Mouse (Mus musculus): ENCODE measurements around the gene Snx20. TPM values are rescaled to one million over a fixed set of nuclear protein-coding genes. Genes with fewer than 3 reads are reported as not detected.

Snx20 gene
- polyA plus RNA-seq, 1 experiment from 2014 or later, result 1.2 TPM

DNA sequence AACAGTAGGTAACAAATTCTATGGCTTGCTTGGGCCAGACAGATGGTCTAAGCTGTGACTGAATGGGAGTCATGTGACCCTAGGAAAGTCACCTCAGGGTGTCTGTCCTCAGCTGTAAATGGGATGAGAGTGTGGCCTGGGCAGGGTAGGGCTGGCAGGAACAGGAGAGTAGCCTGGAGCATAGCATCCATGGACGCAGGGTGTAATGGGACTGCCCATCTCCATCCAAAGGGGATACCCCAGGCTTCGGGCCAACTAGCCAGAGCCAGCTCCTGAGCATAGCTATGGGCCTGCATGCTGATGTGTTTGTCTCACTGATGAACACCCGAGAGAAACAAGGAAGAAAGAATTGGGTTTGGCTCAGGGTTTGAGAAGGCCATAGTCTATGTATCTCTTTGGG lies 11.7 kb downstream of the Snx20 start:
- no peak overlapping the region for H3K4me3 ChIP-seq
- H3K9ac ChIP-seq, result no peak overlapping the region
- ATAC-seq (ENCODE audit: insufficient number of reproducible peaks, low FRiP score), result no peak
- no peak overlapping the region for H3K27ac ChIP-seq (ENCODE audit: poor library complexity, severe bottlenecking)
- 71% methylated on average over 3 of the region's 3 CpGs for WGBS
- H3K9me3 ChIP-seq (replicated peaks), result no peaks in the 10 kb centered on the region
- H3K4me2 ChIP-seq, result no peak overlapping the region
- peaks cover 73% of the 10 kb centered on the region for H3K27me3 ChIP-seq (replicated peaks)
- peaks cover 6% of the 10 kb centered on the region; the same call in 1 of the 2 replicates for H3K4me1 ChIP-seq (replicated peaks)
- no peaks in the 10 kb centered on the region for H3K36me3 ChIP-seq

GRCm38 (mm10) chr8:88623351-88623750 lies 12.6 kb downstream of the Snx20 start:
- H3K9me3 ChIP-seq (replicated peaks), result no peaks in the 10 kb centered on the region
- H3K27me3 ChIP-seq (replicated peaks), result peaks cover 64% of the 10 kb centered on the region
- H3K4me3 ChIP-seq, result no peak overlapping the region
- H3K27ac ChIP-seq (ENCODE audit: poor library complexity, severe bottlenecking), result no peak overlapping the region
- H3K36me3 ChIP-seq, result no peaks in the 10 kb centered on the region
- peaks cover 6% of the 10 kb centered on the region; the same call in 1 of the 2 replicates for H3K4me1 ChIP-seq (replicated peaks)
- H3K4me2 ChIP-seq, result no peak overlapping the region
- no peak for ATAC-seq (ENCODE audit: insufficient number of reproducible peaks, low FRiP score)
- no peak overlapping the region for H3K9ac ChIP-seq
- 79% methylated on average over 3 of the region's 3 CpGs for WGBS

GRCm38 (mm10) chr8:88621408-88621807 lies 14.5 kb downstream of the Snx20 start:
- H3K4me1 ChIP-seq (replicated peaks), result no peaks in the 10 kb centered on the region
- peaks cover 64% of the 10 kb centered on the region for H3K27me3 ChIP-seq (replicated peaks)
- H3K27ac ChIP-seq (ENCODE audit: poor library complexity, severe bottlenecking), result no peak overlapping the region
- 1% methylated on average over 8 of the region's 8 CpGs for WGBS
- no peak overlapping the region for H3K4me2 ChIP-seq
- ATAC-seq (ENCODE audit: insufficient number of reproducible peaks, low FRiP score), result no peak
- H3K4me3 ChIP-seq, result no peak overlapping the region
- H3K9me3 ChIP-seq (replicated peaks), result no peaks in the 10 kb centered on the region
- no peaks in the 10 kb centered on the region for H3K36me3 ChIP-seq
- no peak overlapping the region for H3K9ac ChIP-seq

- WGBS, result 54% methylated on average over 5 of the region's 5 CpGs
- Histone ChIP-seq H3K9me3 (replicated peaks) (no peaks in the 10 kb centered on the region), H3K4me2 (no peak overlapping the region), H3K4me1 (replicated peaks) (no peaks in the 10 kb centered on the region), H3K4me3 (no peak overlapping the region), H3K9ac (no peak overlapping the region), H3K36me3 (no peaks in the 10 kb centered on the region), H3K27me3 (replicated peaks) (peaks cover 61% of the 10 kb centered on the region), H3K27ac (ENCODE audit: poor library complexity, severe bottlenecking) (no peak overlapping the region)
- no peak for ATAC-seq (ENCODE audit: insufficient number of reproducible peaks, low FRiP score)
Measured at GRCm38 (mm10) chr8:88620931-88621330, 15.0 kb downstream of the Snx20 start.

GRCm38 (mm10) chr8:88619513-88619912 lies 16.4 kb downstream of the Snx20 start:
- 64% methylated on average over 3 of the region's 3 CpGs for WGBS
- Histone ChIP-seq H3K4me1 (replicated peaks) (no peaks in the 10 kb centered on the region), H3K36me3 (no peaks in the 10 kb centered on the region), H3K27me3 (replicated peaks) (peaks cover 58% of the 10 kb centered on the region), H3K9ac (no peak overlapping the region), H3K9me3 (replicated peaks) (no peaks in the 10 kb centered on the region), H3K4me3 (no peak overlapping the region), H3K4me2 (no peak overlapping the region), H3K27ac (ENCODE audit: poor library complexity, severe bottlenecking) (no peak overlapping the region)
- ATAC-seq (ENCODE audit: insufficient number of reproducible peaks, low FRiP score), result no peak

DNA sequence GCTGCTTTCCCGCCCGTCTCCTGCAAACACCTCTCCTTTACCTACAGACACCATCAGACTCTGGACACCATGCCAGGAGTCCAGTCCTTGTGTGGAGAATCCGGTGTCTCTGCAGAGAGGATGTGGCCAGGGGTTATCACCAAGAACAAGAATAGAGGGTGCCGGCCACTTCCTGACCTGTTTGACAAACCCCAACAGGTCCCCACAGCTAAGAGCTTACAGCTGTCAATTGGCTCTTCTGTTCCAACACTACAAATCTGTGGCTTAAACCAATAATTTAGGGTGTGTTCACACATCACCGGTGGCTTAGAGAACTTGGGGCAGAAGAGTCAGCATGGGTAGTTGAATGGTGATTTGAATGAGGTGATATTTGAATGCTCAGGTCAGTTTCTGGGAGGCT lies 17.3 kb downstream of the Snx20 start:
- Histone ChIP-seq H3K9ac (no peak overlapping the region), H3K36me3 (no peaks in the 10 kb centered on the region), H3K4me2 (no peak overlapping the region), H3K27me3 (replicated peaks) (peaks cover 53% of the 10 kb centered on the region), H3K4me3 (no peak overlapping the region), H3K4me1 (replicated peaks) (no peaks in the 10 kb centered on the region), H3K27ac (ENCODE audit: poor library complexity, severe bottlenecking) (no peak overlapping the region), H3K9me3 (replicated peaks) (no peaks in the 10 kb centered on the region)
- no peak for ATAC-seq (ENCODE audit: insufficient number of reproducible peaks, low FRiP score)
- WGBS, result 53% methylated on average over 5 of the region's 5 CpGs

- Histone ChIP-seq H3K9ac (no peak overlapping the region), H3K4me3 (no peak overlapping the region), H3K27me3 (replicated peaks) (peaks cover 53% of the 10 kb centered on the region), H3K9me3 (replicated peaks) (no peaks in the 10 kb centered on the region), H3K27ac (ENCODE audit: poor library complexity, severe bottlenecking) (no peak overlapping the region), H3K4me1 (replicated peaks) (no peaks in the 10 kb centered on the region), H3K36me3 (no peaks in the 10 kb centered on the region), H3K4me2 (no peak overlapping the region)
- 64% methylated on average over 5 of the region's 5 CpGs for WGBS
- ATAC-seq (ENCODE audit: insufficient number of reproducible peaks, low FRiP score), result no peak
Measured at GRCm38 (mm10) chr8:88614981-88615380, 20.9 kb downstream of the Snx20 start.

DNA sequence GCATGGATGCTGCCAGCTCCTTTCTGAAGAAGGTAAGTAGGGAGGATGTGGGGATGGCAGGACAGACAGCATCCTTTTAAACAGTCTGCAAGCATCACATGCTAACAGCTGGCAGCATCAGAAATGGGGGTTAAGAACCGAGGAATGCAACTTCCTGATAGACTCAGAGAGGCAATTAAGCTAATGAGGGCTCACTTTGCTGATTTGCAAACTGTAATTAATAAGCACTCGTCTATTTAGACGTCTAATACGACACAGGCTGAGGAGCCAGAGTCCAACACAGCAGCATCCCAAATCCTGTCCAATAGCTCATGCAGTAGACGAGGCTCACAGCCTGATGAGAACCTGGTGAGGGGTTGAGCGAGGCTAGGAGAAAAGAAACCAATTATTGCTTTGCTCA lies 25.7 kb downstream of the Snx20 start:
- no peak overlapping the region for H3K4me3 ChIP-seq
- H3K4me2 ChIP-seq, result no peak overlapping the region
- no peak for ATAC-seq (ENCODE audit: insufficient number of reproducible peaks, low FRiP score)
- 65% methylated on average over 6 of the region's 6 CpGs for WGBS
- H3K4me1 ChIP-seq (replicated peaks), result no peaks in the 10 kb centered on the region
- H3K27ac ChIP-seq (ENCODE audit: poor library complexity, severe bottlenecking), result no peak overlapping the region
- no peaks in the 10 kb centered on the region for H3K9me3 ChIP-seq (replicated peaks)
- peaks cover 35% of the 10 kb centered on the region for H3K27me3 ChIP-seq (replicated peaks)
- no peaks in the 10 kb centered on the region for H3K36me3 ChIP-seq
- H3K9ac ChIP-seq, result no peak overlapping the region

- Histone ChIP-seq H3K27me3 (replicated peaks) (peaks cover 35% of the 10 kb centered on the region; the same call in 1 of the 2 replicates), H3K9me3 (replicated peaks) (no peaks in the 10 kb centered on the region), H3K4me1 (replicated peaks) (0 out of 2 replicates have a peak, but pooled peaks cover 5% of the 10 kb centered on the region), H3K27ac (ENCODE audit: poor library complexity, severe bottlenecking) (no peak overlapping the region), H3K36me3 (no peaks in the 10 kb centered on the region), H3K9ac (no peak overlapping the region), H3K4me2 (no peak overlapping the region), H3K4me3 (no peak overlapping the region)
- ATAC-seq (ENCODE audit: insufficient number of reproducible peaks, low FRiP score), result no peak
- 69% methylated on average over 8 of the region's 8 CpGs for WGBS
Measured at GRCm38 (mm10) chr8:88609036-88609435, 26.9 kb downstream of the Snx20 start.

- no peaks in the 10 kb centered on the region for H3K36me3 ChIP-seq
- peaks cover 13% of the 10 kb centered on the region; the same call in 1 of the 2 replicates for H3K27me3 ChIP-seq (replicated peaks)
- H3K4me1 ChIP-seq (replicated peaks), result 0 out of 2 replicates have a peak, but pooled peaks cover 8% of the 10 kb centered on the region
- H3K4me2 ChIP-seq, result no peak overlapping the region
- H3K27ac ChIP-seq (ENCODE audit: poor library complexity, severe bottlenecking), result no peak overlapping the region
- 53% methylated on average over 13 of the region's 13 CpGs for WGBS
- no peak overlapping the region for H3K9ac ChIP-seq
- peaks cover 4% of the 10 kb centered on the region; the same call in 1 of the 2 replicates for H3K9me3 ChIP-seq (replicated peaks)
- ATAC-seq (ENCODE audit: insufficient number of reproducible peaks, low FRiP score), result no peak
- no peak overlapping the region for H3K4me3 ChIP-seq
Measured at GRCm38 (mm10) chr8:88605361-88606040, 30.4 kb downstream of the Snx20 start.

- 11% methylated on average over 20 of the region's 20 CpGs for WGBS
- H3K36me3 ChIP-seq, result no peaks in the 10 kb centered on the region
- H3K4me1 ChIP-seq (replicated peaks), result 0 out of 2 replicates have a peak, but pooled peaks cover 8% of the 10 kb centered on the region
- H3K4me2 ChIP-seq, result peak overlapping the region; percentile 62
- ATAC-seq (ENCODE audit: insufficient number of reproducible peaks, low FRiP score), result peak; percentile 76
- H3K4me3 ChIP-seq, result peak overlapping the region; percentile 24; the same call in 1 of the 2 replicates
- H3K27ac ChIP-seq (ENCODE audit: poor library complexity, severe bottlenecking), result no peak overlapping the region
- 0 out of 2 replicates have a peak overlapping the region, but pooled peaks have one; percentile 46 for H3K9ac ChIP-seq
- H3K9me3 ChIP-seq (replicated peaks), result peaks cover 4% of the 10 kb centered on the region; the same call in 1 of the 2 replicates
- H3K27me3 ChIP-seq (replicated peaks), result 0 out of 2 replicates have a peak, but pooled peaks cover 4% of the 10 kb centered on the region
Measured at GRCm38 (mm10) chr8:88604065-88605038, 31.6 kb downstream of the Snx20 start.
